Mouse (Mus musculus): ENCODE results near the gene Acp2.

- TF ChIP-seq CTCF (IDR thresholded peaks at IDR 0.05; ENCODE audit: extremely low read depth, insufficient read length, insufficient replicate concordance, low read depth, low read length) (no peak), POLR2A (IDR thresholded peaks at IDR 0.05; ENCODE audit: low read depth, low read length) (no peak)
Observed at GRCm38 (mm10) chr2:91164991-91165390, 37.7 kb upstream of the Acp2 start.

Measured in small intestine, adult 2 months (tissue).